Mouse (Mus musculus) liver, embryonic 14.5 days (tissue): ENCODE measurements around the gene 4930524B15Rik.

ENCODE experiments used
- CTCF ChIP-seq: IDR thresholded peaks from 2 replicates; pipeline ENCODE4 v1.5.1; 2016; ENCODE audit warnings: antibody characterized with exemption, low read depth, control low read depth
- EP300 ChIP-seq: IDR thresholded peaks from 2 replicates; pipeline ENCODE4 v1.6.1; 2016; ENCODE audit warnings: antibody characterized with exemption, low read depth

DNA sequence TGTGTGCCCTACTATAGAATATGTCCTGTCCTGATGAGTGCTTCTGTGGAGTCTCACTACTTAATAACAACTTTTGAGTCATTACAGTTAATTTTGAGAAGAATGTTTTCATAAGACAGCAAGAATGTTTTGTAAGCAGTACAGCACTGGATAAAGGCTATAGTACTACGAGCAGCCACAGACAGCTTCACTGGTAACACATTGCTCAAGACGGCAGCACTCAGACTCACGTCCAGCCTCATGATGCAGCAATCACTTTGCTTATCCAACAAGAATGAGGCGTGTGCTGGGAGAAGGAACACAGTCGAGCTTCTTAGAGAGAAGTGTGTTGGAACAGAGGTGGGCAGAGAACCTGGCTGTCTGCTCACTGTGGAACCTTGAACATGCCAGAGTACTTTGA lies 10.7 kb downstream of the 4930524B15Rik start:
- TF ChIP-seq CTCF: no peak
- no peak for TF ChIP-seq EP300
